Mouse (Mus musculus) MEL-GATA-1-ER (cell line): ENCODE measurements around the gene Hhip.
"Not testable (repeated sequence)": the region's sequence is repeated elsewhere in the genome, so short reads cannot be mapped to it uniquely, and the experiment has no call there.

ENCODE experiments used
- DNase-seq: peaks from one replicate; pipeline ENCODE4 v3.0.0-alpha.2; 2012; ENCODE audit warnings: low read depth; ENCODE audit errors: extremely low read depth

The Hhip gene

DNA sequence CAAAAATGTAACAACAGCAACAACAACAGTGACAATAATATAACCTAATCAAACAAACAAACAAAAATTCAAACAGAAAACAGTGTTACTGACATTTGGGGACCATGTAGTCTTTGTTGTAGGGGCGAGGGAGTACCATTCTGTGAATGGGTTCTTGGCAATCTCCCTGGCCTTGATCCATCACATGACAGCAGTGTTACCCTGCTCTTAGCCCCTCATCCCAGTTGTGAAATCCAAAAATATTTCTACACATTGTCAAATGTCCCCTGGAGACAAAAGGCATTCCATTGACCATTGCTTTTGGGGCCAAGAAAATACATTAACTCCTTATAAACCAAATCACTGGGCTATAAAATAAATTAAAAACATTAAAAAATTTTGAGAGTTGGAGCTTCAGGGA, 64.3 kb downstream of the Hhip start:
- no peak for DNase-seq

- DNase-seq = no peak
Measured at GRCm38 (mm10) chr8:79992121-79992848, 65.5 kb downstream of the Hhip start.

GRCm38 (mm10) chr8:79991420-79991819, 66.4 kb downstream of the Hhip start:
- DNase-seq = not testable (repeated sequence)

GRCm38 (mm10) chr8:79984946-79985345, 72.9 kb downstream of the Hhip start:
- DNase-seq = no peak

GRCm38 (mm10) chr8:79982144-79982543, 75.7 kb downstream of the Hhip start:
- no peak for DNase-seq

DNA sequence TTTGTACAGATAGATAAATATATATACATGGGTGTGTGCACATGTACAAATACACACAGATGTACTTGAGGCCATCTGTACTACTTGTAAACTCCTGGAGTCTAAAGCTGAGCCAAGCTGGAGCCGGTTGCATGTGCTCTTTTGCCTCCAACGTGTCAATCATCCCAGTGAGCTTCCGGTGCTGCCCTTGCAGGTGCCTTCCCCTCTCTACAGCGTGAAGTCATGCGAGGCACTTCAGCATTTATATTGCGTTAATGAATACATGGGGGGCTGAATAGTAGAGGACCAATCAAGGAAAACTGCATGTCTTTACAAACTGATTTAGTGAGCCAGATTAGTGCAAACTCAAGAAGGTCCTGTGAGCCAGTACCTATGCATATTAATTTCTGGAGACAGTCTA, 91.6 kb downstream of the Hhip start:
- no peak for DNase-seq

- DNase-seq = no peak
Measured at GRCm38 (mm10) chr8:79952857-79953256, 104.9 kb downstream of the Hhip start.

DNA sequence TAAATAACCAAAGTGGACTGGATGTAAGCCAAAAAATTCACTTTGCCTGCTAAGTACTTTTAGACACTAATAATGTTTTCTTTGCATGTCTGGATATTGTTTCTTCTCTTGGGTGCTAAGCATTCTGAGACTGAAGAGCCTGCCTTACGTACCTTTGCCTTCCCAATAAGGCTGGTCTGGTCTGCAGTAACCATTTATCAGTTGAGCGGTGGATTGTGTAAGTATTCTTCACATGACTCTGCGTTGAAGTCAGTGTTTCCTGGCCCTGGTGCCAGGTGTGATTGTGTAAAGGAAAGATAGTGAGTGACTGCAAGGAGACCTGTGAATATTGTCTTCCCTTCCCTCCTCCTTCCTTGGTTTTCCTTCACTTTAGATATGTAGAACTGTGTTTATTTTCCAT, 107.4 kb downstream of the Hhip start:
- DNase-seq = no peak

GRCm38 (mm10) chr8:79945501-79946076, 112.2 kb downstream of the Hhip start:
- no peak for DNase-seq

DNA sequence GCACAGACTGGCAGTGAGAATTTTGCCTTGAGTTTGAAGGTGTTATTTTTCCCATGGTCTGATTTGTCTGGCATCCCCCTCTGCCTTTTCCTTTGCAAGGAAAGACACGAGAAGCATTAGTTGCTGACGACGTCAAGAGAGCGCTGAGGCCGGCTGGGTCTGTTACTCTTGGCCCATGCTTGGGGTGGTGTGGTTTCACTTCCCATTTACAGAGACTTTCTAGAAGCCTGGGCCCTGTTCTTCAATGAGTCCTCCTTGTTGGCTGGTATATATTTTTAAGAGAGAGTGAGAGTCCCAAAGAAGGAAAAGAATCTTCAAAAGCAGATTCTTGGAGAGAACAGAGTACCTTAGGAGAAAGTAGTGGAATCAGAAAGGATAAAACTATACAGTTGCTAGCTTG, 116.7 kb downstream of the Hhip start:
- DNase-seq = no peak

GRCm38 (mm10) chr8:79936856-79937445, 120.9 kb downstream of the Hhip start:
- DNase-seq = no peak

- no peak for DNase-seq
Measured at GRCm38 (mm10) chr8:79935793-79936192, 122.0 kb downstream of the Hhip start.

- DNase-seq = no peak
Measured at GRCm38 (mm10) chr8:79929202-79929601, 128.6 kb downstream of the Hhip start.

DNA sequence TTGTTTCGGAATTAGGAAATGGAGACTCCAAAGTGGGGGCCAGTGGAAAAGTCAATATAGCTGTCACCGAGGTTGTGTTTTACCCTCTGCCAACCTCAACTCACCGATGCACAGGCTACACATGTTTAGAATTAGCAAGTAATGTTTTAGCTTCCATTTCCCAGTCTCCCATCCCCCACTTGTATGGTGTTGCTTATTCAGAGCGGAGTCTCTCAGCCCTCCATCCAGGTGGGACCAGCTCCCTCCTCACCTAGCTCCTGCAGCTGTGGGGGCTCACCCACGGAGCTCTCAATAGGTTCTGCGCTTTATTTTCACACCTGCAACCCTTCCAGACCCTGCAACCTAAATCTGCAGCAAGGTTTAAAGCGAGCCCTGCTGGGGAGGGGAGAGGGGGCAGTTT, 140.6 kb downstream of the Hhip start:
- DNase-seq = no peak
